Mouse (Mus musculus) right cerebral cortex, postnatal 25 days (tissue): Measurements from ENCODE around the gene Cpox.
A peak's percentile ranks its signal among the peaks of the same experiment; 100 is the strongest.
"Not testable (repeated sequence)": the region's sequence is repeated elsewhere in the genome, so short reads cannot be mapped to it uniquely, and the experiment has no call there.

Source experiments
- DNase-seq: peaks from one replicate; pipeline ENCODE4 v3.0.0; 2022

Cpox gene

DNA sequence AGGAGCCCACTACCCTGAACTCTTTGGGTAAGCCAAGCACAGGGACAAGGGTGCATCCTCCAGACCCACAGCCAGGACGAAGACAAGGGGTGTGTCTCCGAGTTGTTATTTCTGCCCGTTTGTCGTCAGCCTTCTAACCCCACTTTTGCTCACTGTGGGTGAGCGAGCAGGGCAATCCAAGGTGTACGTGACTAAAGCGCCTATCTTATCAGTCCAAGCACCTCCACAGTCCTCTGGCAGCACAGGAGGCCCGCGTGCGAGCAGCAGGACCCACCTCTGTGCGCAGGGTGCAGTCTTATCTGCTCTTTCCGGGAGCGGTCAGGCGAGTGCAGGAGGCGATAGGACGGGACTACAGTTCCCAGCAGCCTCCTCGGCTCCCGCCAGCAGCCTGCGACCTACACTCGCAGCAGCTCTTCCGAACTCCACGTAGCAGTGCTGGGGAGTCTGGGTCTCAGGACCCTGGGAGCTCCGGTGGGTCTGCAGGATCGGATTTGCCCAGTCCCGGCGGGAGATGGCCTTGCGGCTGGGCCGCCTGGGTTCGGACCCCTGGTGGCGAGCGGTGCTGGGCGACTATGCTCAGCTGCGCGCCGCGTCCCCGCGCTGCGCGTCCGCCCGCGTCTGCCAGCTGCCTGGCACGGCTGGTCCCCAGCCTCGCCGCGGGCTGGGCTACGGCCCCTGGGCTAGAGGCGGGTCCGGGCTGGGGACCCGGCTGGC, at the start of gene Cpox:
Gene Cpox, plus strand, starts transcription at position 376 of the 714 bp plus-strand sequence.
- peak; percentile 90 for DNase-seq

DNA sequence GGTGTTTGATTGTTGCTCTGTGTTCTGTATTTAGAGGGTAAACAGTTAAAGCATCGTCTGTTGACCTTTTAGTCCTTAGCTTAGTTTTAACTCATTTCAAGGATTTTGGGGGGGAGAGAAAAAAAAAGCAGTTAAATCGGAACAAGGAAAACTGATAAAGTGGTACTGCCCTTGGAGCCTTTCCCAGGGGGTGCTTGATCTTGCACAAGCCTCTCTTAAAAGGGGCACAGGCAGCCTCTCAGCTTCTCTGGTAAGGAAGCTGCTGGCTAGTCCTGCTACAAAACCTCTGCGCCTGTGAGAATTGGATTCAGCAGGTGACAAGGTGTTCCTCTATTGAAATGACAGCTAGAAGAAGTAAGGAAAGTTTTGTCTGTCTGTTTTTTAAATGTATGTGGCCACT, 47.7 kb upstream of the Cpox start:
- DNase-seq, result no peak

DNA sequence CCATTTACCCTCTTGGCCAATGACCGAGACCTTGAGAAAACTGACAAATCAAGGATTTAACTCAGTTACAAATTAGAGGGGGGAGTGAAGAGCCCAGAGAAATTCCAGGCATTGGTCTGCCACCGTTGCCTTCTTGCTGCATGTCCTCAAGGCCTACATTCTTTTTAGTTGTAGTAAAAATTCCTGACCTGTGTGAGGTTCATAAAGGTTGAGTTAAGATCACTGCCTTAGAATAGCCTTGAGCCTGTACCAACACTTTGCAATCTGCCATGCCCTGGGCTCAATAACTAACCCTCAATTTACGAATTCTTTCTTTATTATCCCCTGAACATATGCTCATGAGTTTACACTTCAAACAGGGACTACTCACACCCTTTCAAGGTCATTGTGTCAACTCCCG, 47.0 kb upstream of the Cpox start:
- DNase-seq, result no peak

DNA sequence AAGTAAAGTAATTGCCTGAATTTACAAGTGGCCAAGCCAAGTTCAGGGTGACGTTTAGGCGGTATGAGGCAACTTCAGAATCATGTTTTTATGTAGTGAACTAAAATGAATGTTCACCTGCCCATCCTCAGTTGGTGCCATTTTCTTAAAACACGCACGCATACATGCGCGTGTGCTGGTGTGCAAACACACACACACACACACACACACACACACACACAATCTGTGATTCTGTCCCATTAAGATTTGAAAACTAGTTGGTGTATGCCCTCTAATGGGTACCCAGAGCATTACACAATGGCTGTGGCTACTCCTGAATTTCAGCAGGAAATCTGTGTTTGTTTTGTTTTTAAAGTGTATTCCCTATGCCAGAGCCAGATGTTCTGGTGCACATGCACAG, 46.1 kb upstream of the Cpox start:
- peak; percentile 17 for DNase-seq

DNA sequence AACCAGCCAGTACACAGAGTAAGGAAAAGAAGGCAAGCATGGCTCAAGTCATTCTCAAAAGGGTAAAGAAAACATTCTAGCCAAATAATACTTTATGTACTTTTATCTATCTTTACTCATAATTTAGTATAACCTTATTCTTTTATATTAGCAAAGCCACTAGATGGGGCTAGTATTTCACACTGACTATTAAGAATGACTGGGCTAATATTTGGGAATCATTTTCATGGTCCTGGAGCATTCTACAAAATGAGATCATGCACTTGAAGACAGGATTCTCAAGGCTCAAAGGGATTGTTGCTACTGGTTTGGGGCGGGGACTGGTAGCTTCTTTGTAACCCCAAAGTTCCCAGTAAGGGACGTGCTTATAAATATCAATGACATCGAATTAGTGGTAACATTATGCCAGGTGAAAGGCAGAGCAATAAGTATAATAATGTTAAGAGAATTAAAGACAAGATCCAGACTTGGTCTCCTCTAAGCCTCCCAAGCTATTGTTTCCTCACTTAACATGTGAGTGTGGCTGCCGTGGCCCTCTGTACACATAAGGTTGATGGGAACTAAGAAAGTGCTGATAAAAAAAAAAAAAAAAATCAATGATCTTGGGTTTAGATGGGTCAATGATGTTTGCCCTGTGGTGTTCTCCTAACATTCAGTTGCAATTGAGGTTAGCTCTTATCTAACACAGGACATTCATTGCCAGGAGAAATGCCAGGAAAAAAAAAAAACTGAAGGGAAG, 42.3 kb upstream of the Cpox start:
- DNase-seq, result no peak

DNA sequence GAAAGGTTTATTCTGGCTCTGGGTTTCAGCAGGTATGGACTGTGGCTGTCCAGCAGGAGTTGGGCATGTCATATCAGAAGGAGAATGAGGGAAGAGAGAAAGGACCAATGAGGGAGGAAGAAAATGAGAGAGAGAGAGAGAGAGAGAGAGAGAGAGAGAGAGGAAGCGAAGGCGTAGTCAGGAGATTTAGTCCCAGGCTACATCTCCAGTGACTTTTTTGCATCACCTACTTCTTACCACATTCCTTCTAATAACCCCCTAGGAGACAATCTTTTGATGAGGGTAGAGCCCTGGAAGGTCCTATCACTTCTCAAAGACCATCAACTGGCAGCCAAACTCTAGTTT, 41.8 kb upstream of the Cpox start:
- no peak for DNase-seq

DNA sequence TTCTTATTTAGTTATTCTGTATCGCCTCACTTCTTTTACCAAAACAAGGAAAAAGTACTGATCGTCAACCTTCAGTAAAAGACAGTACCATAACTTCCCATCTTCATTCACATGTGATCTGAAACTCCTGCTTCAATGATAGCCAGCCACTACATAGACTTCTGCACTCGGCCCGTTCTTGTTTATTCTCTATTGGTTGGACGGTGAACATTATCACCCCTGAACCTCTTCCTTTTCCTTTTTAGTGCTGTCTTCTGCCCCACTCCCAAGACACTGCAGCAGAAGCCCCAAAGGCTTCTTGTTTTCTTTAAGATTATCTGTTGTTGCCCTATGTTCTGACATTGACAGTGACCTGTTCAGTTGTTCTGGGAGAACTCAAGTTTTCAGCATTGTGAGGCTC, 41.1 kb upstream of the Cpox start:
- DNase-seq, result no peak

DNA sequence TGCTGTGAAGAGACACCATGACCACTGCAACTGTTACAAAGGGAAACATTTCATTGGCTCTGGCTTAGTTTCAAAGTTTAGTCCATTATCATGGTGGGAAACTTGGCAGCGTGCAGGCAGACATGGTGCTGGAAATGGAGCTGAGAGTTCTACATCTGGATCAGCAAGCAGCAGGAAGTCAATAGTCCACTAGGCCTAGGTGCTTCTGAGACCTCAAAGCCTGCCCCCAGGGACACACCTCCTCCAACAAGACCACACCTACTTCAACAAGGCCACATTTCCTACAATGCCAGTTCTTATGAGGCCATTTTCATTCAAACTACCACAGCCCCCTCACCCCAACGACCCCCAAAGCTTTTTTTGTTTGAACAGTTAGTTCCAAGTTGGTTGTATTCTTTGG, 40.4 kb upstream of the Cpox start:
- no peak for DNase-seq

DNA sequence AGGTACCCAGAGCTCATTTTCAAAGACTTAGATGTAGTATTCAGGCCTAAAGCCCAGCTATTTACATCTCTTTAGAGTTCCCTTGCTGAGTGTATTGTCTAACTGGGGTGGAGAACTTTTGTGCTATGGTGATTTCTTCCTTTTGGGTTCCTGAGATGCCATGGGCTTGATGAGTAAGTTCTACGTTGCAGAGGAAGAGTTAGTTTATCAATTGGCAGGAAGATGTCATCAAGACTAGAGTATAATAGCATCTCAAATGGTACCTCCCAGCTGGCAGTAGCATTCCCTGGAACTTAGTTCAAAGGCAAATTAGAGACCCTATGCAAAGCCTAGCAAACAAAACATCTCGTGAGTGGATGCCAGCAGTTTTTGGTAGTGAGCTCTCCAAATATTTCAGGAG, 34.2 kb upstream of the Cpox start:
- DNase-seq, result no peak

DNA sequence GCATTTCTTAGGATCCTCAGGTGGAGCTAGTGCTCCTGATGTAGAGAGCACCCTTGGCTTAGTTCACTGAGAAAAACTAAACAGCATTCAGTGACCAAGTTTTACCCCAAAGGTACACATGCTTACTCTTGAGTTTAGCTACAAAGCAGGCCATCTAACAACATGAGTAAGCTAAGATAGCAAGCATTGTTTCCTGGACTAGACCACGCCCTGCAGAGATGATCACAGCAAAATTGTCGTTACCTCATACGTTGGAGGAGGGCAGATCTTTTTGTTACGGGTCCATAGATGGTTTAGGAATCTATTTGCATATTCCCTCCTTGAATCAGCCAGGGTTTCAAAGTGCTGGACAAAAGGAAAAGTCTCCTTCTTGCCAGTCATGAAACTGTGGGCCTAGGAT, 32.6 kb upstream of the Cpox start:
- DNase-seq, result no peak

DNA sequence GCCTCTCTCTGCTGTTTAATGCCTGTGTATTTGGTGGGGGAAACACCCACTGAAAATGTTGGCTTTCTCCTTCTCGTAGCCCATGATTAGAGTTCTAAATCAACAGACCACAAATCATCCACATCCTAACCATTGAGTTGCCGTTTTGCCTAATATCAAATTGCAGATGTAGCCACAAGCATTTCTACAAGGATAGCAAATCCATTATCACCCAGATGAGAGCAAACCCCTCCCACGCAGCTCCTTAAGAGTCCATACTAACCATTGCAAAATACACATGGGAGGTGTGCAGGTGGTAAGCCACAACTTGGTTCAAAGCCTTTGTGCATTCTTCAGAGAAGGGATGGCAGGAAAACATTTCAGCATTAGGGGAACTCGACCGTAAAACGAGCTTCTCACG, 32.1 kb upstream of the Cpox start:
- no peak for DNase-seq

DNA sequence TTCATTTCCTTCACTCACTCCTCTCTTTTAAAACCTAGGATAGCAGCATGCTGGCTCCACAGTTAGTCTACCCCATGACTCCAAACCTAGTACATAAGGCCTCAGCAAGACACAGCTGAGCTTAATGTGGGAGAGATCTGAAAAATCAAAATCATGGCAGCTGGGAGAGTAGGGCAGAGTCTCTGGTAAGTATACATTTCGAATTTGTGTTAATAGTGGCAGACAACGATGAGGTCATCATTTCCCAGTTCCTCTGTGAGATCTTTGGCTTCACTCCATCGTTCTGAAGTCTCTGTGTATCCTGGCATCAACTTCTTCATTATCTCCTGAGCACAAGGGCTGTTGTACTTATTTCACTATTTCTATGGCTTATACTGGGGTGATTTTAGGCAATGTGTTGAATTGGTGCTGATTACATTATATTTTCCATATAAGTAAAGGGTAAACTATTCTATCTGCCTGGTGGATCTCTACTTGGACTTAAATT, 31.4 kb upstream of the Cpox start, which contains the start of gene E330017A01Rik:
Gene E330017A01Rik, minus strand, starts transcription at position 51 of the 487 bp plus-strand sequence.
- no peak for DNase-seq

DNA sequence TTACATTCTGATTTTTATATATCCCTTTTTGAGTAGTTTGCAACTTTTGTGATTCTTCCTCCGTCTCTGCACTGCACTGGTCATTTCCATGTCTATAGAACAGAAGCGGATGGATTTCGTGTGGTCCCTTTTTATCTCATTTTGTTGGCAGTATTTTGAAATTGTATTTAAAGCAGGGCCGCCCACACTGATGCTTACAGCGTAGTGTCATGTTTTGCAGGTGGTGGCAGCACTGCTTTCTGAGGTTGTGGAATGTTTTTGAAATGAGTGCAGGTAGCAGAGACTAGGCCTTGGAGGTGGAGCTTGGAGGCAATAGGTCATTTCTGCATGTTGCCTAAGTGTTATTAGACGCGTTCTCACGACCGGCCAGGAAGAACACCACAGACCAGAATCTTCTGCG, 20.1 kb upstream of the Cpox start:
- DNase-seq, result no peak

DNA sequence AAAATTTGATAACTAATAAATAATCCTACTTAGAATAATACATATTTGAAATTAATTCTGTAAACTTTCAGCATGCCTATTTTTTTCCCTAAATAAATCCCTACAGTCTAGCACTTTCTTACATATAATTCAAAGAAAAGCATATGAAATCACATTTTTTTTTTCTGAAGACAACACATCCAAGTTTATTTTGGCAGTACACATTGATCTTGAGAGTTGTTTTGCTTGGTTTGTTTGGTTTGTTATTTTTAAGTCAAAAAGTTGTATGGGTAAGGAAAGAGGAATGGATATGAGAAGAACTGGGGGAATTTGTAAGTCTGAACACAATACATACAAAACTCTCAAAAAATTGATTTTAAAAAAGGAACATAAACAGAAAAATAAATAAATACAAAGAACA, 14.3 kb upstream of the Cpox start:
- no peak for DNase-seq

DNA sequence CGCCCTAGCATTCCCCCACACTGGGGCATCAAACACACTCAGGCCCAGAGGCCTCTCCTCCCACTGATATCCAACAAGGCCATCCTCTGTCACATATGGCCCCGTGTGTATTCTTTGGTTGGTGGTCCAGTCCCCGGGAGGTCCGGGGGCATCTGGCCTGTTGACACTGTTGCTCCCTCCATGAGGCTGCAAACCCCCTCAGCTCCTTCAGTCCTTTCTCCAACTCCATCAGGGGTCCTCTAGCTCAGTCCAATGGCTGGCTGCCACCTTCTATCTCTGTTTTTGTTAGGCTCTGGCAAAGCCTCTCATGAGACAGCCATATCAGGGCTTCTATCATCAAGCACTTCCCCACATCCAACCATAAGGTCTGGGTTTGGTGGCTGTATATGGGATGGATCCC, 13.6 kb upstream of the Cpox start:
- DNase-seq, result no peak

DNA sequence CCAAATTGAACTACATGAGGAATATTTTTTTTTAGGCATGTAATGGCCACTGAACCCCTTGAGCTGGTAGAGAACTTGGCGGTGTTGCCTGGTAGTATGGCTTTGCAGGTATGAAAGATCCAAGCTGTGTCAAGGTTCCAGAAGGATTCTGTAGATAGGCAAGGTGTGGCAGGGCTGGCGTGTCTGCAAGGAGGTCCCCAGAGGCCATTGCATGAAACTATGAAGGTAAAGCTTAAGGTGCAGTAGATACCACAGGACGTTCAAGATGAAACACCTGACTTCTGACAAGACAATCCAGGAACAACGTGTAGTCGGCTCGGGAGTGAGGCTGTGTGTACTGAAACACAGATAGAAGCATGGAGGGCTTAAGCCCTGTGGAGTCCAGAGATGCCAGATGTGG, 11.4 kb upstream of the Cpox start:
- DNase-seq, result no peak

DNA sequence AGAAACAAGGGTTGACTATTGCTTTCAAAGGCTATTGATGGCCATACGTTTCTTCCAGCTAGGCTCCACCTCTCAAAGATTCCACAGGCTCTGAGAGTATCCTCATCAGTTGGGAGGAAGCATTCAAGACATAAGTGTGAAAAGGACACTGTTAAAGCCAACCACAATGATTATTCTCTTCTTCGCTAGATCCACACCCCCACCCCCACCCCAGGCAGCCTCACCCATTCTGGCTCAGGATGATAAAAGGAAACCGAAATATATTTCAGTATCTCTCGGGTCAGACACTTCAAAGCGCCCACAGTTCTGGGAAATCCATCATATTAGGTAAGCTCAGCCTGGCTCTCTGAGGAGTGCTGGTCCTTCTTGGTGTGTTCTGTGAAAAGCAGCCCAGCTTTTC, 8.3 kb upstream of the Cpox start:
- no peak for DNase-seq

DNA sequence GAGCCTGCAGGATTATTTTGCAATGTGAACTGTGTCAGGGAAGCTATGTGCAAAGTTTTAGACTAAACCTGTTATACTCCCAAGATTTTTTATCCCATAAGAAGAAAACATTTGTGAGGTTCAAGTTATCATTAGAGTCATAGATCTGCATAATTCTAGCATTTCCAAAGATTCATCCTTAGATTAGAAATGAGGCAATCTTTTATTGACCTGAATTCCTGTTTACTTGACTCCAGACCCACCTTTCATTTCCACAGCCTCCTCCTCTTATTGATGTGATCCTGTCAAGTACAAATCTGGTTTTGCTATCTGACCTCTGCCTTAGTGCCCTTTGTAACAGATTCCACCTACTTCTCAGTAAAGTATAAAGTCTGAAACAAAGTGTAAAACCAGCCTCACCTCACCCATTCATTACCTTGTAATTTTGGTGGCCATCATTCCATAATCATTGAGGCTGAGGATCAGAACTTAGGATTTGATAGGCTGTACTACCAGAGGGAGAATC, 7.8 kb upstream of the Cpox start:
- DNase-seq, result no peak

DNA sequence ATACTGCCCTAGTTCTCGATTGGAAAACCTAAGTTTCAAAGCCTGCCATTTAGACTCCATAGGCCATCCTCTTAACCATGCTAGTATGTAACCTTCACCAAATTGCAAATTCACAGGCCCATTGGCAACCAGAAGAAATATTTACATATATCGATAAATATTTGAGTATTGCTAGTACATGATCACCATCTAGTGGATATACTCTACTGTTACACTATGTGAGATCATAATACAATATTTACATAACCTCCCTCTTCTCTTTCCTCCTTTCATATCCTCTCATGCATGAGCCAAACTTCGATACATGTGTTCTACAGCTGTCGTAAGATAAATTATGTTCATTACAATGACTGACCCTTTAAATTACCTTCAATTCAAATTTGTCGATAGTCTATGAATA, 7.1 kb upstream of the Cpox start:
- no peak for DNase-seq

DNA sequence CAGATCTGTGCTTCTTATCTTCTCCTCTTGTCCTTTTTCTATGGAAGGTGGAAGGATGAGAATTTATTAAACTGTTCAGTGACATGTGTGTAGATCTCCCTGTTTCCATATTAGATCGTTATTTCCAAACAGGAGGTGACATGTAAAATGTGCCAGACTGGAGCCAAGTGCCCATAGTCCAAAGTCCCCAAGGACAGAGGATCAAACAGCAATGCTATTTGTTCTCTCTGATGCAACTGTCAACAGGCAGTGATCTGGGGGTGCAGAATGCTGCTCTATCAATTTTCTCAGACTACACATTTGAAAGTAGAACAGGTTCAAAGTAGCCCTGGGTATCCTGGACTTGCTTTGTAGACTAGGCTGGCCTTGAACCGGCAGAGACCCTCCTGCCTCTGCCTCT, 6.3 kb upstream of the Cpox start:
- no peak for DNase-seq

DNA sequence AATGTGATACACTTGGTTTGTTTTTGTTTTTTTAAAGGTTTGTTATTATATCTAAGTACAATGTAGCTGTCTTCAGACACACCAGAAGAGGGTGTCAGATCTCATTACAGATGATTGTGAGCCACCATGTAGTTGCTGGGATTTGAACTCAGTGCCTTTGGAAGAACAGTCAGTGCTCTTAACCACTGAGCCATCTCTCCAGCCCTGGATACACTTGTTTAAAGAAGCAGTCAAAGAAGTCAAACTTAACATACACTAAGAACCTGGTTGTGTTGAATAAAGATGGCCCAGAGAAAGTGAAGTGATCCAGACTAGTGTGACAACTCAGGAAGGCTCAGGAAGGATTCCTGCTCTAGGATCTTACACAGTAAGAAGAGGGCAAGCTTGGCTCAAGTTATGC, 5.0 kb upstream of the Cpox start:
- DNase-seq, result not testable (repeated sequence)

DNA sequence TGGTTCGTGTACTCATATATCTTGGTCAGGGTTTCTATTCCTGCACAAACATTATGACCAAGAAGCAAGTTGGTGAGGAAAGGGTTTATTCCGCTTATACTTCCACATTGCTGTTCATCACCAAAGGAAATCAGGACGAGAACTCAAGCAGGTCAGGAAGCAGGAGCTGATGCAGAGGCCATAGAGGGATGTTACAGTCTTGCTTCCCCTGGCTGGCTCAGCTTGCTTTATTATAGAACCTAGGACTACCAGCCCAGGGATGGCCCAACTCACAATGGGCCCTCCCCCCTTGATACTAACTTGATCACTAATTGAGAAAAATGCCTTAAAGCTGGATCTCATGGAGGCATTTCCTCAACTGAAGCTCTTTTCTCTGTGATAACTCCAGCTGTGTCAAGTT, 3.4 kb upstream of the Cpox start:
- DNase-seq, result not testable (repeated sequence)

DNA sequence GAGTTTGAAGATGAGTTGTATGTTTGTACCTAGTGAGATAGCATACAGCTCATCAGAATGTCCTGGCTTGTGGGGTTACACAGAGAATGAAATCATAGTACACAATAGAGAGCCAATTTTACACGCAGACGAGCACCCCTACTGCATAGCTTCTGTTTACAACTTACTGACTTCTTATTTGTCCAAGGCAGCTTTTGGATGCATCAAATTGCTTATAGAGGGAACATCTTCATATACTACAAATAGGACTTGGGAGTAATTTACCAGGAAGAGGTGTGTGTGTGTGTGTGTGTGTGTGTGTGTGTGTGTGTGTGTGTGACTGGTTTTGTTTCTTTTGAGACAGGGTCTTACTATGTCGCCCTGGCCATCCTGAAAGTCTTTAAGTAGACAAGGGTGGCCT, 1.5 kb upstream of the Cpox start:
- no peak for DNase-seq

DNA sequence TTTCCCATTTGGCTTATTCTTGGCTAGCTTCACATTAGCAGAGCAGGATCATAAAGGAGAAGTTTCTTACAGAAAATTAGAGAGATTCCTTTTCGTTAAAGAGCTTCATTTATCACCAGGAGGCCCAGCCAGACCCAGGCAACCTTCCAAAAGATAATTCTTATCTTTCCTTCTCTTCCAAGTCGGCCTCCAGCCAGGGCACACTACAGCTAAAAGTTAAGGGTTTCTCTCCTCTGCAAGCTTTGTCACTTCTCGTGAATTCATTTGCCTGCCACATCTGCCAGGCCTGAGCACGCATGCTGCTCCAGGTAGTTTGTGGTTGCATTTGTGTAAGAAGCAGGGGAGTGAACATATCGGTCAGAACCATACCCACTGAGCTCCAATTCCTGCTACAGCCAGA, 828 bp upstream of the Cpox start:
- DNase-seq, result no peak

DNA sequence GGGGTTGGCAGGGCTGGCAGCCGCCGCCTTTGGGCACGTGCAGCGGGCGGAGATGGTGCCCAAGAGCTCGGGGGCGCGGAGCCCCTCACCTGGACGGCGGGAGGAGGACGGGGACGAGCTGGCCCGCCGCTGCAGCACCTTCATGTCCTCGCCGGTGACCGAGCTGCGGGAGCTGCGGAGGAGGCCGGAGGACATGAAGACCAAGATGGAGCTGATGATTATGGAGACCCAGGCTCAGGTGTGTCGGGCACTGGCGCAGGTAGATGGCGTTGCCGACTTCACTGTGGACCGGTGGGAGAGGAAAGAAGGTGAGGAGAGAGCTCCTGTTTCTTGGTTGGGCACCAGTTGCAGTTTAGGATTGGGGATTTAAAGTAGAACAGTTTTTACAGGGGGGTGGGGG, 551 bp downstream of the Cpox start:
- no peak for DNase-seq
